Mouse (Mus musculus): ENCODE measurements around the gene Art2b. TPM values are rescaled to one million over a fixed set of nuclear protein-coding genes. Genes with fewer than 3 reads are reported as not detected.
"Not testable (repeated sequence)": the region's sequence is repeated elsewhere in the genome, so short reads cannot be mapped to it uniquely, and the experiment has no call there.

Gene Art2b
- not detected for total RNA-seq (2021)

- intact Hi-C loops (cut with DNase I), result loop anchor here (2.0 kb wide), 1 partner anchor 25 kb away; no protein-coding TSS in a partner anchor
- no peak for DNase-seq (ENCODE audit: low spot score)
These were observed at the start of gene Art2b for GRCm38 (mm10) chr7:101585408-101585807. Gene Art2b, minus strand, starts transcription at chr7:101585600.

- DNase-seq (ENCODE audit: low spot score), result no peak
- intact Hi-C loops (cut with DNase I), result no loop called here
These were observed 49.1 kb upstream of the Art2b start for GRCm38 (mm10) chr7:101634513-101634912.

- intact Hi-C loops (cut with DNase I), result no loop called here
- no peak for DNase-seq (ENCODE audit: low spot score)
These were observed 48.3 kb upstream of the Art2b start for GRCm38 (mm10) chr7:101633629-101634177.

GRCm38 (mm10) chr7:101628481-101628880 lies 43.1 kb upstream of the Art2b start:
- intact Hi-C loops (cut with DNase I), result no loop called here
- DNase-seq (ENCODE audit: low spot score), result no peak

- intact Hi-C loops (cut with DNase I); DNase-seq (ENCODE audit: low spot score): not testable (repeated sequence)
These were observed 41.8 kb upstream of the Art2b start for GRCm38 (mm10) chr7:101627166-101627565.

GRCm38 (mm10) chr7:101624283-101624682 lies 38.9 kb upstream of the Art2b start:
- intact Hi-C loops (cut with DNase I), result loop anchor here (5.0 kb wide), 1 partner anchor 212 kb away; the partner anchor contains the start of gene Gm45837
- no peak for DNase-seq (ENCODE audit: low spot score)

GRCm38 (mm10) chr7:101621861-101622260 lies 36.5 kb upstream of the Art2b start:
- DNase-seq (ENCODE audit: low spot score), result not testable (repeated sequence)
- intact Hi-C loops (cut with DNase I), result loop anchor here (5.0 kb wide), 1 partner anchor 210 kb away; the partner anchor contains the start of gene Gm45837

- intact Hi-C loops (cut with DNase I), result loop anchor here (5.0 kb wide), 1 partner anchor 208 kb away; the partner anchor contains the start of gene Gm45837
- no peak for DNase-seq (ENCODE audit: low spot score)
These were observed 35.0 kb upstream of the Art2b start for GRCm38 (mm10) chr7:101620373-101620772.

GRCm38 (mm10) chr7:101618273-101618672 lies 32.9 kb upstream of the Art2b start:
- intact Hi-C loops (cut with DNase I), result no loop called here

GRCm38 (mm10) chr7:101617438-101618165 lies 32.2 kb upstream of the Art2b start:
- no peak for DNase-seq (ENCODE audit: low spot score)
- intact Hi-C loops (cut with DNase I), result no loop called here

More at GRCm38 (mm10) chr7:101618273-101618672, 32.9 kb upstream of the Art2b start:
- no peak for DNase-seq (ENCODE audit: low spot score)

- no peak for DNase-seq (ENCODE audit: low spot score)
- intact Hi-C loops (cut with DNase I), result no loop called here
These were observed 30.9 kb upstream of the Art2b start for GRCm38 (mm10) chr7:101616136-101616835.

GRCm38 (mm10) chr7:101615406-101615805 lies 30.0 kb upstream of the Art2b start:
- no peak for DNase-seq (ENCODE audit: low spot score)
- intact Hi-C loops (cut with DNase I), result no loop called here

GRCm38 (mm10) chr7:101612786-101613527 lies 27.6 kb upstream of the Art2b start:
- DNase-seq (ENCODE audit: low spot score); intact Hi-C loops (cut with DNase I): not testable (repeated sequence)

- intact Hi-C loops (cut with DNase I), result no loop called here
- DNase-seq (ENCODE audit: low spot score), result no peak
These were observed 22.4 kb upstream of the Art2b start for GRCm38 (mm10) chr7:101607845-101608244.

- intact Hi-C loops (cut with DNase I), result no loop called here
These were observed 15.0 kb upstream of the Art2b start for GRCm38 (mm10) chr7:101600406-101600805.

GRCm38 (mm10) chr7:101598482-101598881 lies 13.1 kb upstream of the Art2b start:
- no peak for DNase-seq (ENCODE audit: low spot score)
- intact Hi-C loops (cut with DNase I), result no loop called here

More at GRCm38 (mm10) chr7:101600406-101600805, 15.0 kb upstream of the Art2b start:
- DNase-seq (ENCODE audit: low spot score), result no peak

GRCm38 (mm10) chr7:101594969-101595368 lies 9.6 kb upstream of the Art2b start:
- DNase-seq (ENCODE audit: low spot score), result no peak
- intact Hi-C loops (cut with DNase I), result no loop called here

- intact Hi-C loops (cut with DNase I), result loop anchor here (2.0 kb wide), 1 partner anchor 23 kb away; no protein-coding TSS in a partner anchor
- DNase-seq (ENCODE audit: low spot score), result not testable (repeated sequence)
These were observed 1.1 kb downstream of the Art2b start for GRCm38 (mm10) chr7:101584271-101584670.

GRCm38 (mm10) chr7:101582012-101582411 lies 3.4 kb downstream of the Art2b start:
- DNase-seq (ENCODE audit: low spot score), result no peak
- intact Hi-C loops (cut with DNase I), result no loop called here

- intact Hi-C loops (cut with DNase I); DNase-seq (ENCODE audit: low spot score): not testable (repeated sequence)
These were observed 4.5 kb downstream of the Art2b start for GRCm38 (mm10) chr7:101580863-101581262.
